Mouse (Mus musculus): ENCODE results near the gene Clec2l. TPM values are rescaled to one million over a fixed set of nuclear protein-coding genes. Genes with fewer than 3 reads are reported as not detected.
A peak's percentile ranks its signal among the peaks of the same experiment; 100 is the strongest.

The Clec2l gene
- 1 to 10 TPM; 1.3 to 1.7 TPM for total RNA-seq (2021)
- long read RNA-seq, experiment 1, partial matches to known transcripts: 0 of 4 reads
- long read RNA-seq, experiment 1, other reads (novel, unspliced or antisense): 0 of 4 reads
- long read RNA-seq, experiment 2, transcript Clec2l-201 (5 exons, 1,428 nt): major isoform, 5 of 5 reads
- long read RNA-seq, experiment 2, partial matches to known transcripts: 0 of 5 reads
- long read RNA-seq, experiment 2, other reads (novel, unspliced or antisense): 0 of 5 reads

GRCm38 (mm10) chr6:38662714-38663615, at the start of gene Clec2l:
Clec2l (plus strand) TSS chr6:38663069.
- DNase-seq (ENCODE audit: low spot score in 2 of 2): peak in 1 of 2 experiments; percentile 48

- DNase-seq (ENCODE audit: low spot score in 2 of 2): no peak
These were observed 40.5 kb upstream of the Clec2l start for GRCm38 (mm10) chr6:38622406-38622805.

GRCm38 (mm10) chr6:38623457-38623856, 39.4 kb upstream of the Clec2l start:
- no peak for DNase-seq (ENCODE audit: low spot score in 2 of 2)

- no peak for DNase-seq (ENCODE audit: low spot score in 2 of 2)
These were observed 38.4 kb upstream of the Clec2l start for GRCm38 (mm10) chr6:38624439-38624838.

GRCm38 (mm10) chr6:38626086-38626485, 36.8 kb upstream of the Clec2l start:
- no peak for DNase-seq (ENCODE audit: low spot score in 2 of 2)

DNA sequence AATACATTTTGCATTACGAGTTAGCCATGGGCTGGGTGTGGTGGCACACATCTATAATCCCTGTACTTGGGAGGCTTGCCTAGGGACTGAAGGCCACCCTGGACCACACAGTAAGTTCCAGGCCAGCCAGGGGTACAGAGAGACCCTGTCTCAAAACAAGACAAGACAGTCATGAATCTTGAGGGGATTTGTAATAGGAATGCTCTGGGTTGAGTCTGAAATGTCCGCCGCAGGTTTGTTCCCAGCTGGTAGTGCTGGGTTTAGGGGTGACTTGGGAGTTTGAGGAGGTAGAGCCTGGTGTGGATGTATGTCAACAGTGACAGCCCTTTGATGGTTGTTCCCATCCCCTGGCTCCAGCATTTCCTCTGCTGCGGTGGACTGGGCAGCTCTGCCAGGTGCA, 35.8 kb upstream of the Clec2l start:
- DNase-seq (ENCODE audit: low spot score in 2 of 2): no peak

DNA sequence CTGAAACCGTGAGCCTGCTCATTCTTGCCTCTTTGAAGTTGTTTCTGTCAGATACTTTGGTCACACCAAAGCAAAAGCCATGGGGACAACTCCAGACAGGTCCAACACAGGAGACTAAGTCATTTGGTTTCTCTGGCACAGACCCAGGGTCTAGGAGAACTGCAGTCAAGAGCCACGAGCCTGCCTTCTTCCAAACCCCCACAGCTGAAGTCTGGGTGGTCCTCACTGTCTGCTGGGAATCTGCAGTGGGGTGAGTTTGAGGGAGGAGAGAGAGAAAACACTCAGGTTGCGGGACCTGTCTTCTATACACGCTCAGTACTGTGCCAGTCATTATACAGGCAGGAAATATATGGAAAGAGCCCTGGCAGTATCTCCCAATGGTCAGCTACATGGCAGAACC, 35.4 kb upstream of the Clec2l start:
- DNase-seq (ENCODE audit: low spot score in 2 of 2): no peak

GRCm38 (mm10) chr6:38629556-38629955, 33.3 kb upstream of the Clec2l start:
- DNase-seq (ENCODE audit: low spot score in 2 of 2): peak; percentile 4 to 5

- DNase-seq (ENCODE audit: low spot score in 2 of 2): peak in 1 of 2 experiments; percentile 1
These were observed 30.0 kb upstream of the Clec2l start for GRCm38 (mm10) chr6:38632826-38633225.

DNA sequence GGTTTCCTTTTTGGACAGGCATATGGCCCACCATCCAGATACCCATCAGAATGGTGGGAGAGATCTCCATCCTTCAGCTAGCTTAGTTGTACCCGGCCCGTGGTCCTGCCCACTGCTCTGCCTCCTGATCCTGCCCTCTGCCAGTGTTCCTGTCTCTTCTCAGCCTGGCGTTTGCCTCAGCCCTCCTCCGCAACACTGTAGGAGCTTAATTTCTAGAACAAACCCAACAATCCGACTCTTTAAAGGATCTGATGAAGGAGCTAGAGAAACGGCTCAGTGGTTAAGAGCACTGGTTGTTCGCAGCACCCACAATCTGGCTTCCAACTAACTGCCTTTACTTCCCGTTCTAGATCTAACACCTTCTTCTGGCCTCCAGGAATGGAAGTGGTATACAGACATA, 28.4 kb upstream of the Clec2l start:
- peak in 1 of 2 experiments; percentile 13 for DNase-seq (ENCODE audit: low spot score in 2 of 2)

DNA sequence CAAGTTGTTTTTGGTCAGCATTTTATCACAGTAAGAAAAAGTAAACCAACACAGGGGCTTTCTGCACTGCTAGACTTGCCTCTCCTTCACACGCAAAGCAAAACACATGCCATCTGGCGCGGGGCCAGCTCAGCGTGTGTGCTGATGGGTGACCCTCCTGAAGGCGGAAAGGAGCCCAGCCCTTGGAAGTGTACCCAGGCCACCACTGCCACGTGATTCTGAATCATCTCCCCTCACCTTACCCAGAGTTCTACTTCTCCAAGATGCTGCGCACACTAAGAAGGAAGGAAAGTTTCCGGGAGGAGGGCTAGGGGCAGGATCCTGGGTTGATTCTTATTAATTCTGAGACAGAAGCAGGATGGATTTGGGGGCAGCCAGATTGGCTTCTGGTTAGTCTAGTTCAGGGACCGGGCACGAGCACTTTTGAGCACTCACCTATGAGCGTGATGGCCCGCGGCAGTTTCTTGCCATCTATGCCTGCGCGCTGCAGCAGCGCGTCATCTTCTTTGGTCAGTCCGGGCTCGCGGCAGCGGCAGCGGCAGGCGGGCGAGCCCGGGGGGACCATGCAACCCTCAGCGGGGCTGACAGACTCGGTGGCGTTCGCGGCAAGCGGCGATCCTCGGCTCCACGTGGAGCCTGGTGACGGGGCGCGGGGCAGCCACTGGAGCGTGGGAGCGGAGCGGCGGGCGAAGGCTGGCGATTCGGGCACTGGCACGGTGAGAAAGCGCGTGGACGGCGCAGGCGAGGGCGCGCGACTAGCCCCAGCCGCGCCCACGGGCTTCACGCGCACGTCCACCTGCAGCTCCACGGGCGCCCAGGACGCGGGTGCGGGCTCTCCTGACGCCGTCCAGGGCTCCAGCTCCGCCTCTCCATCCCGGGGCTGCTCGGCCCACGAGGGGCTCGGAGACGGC, 26.7 kb upstream of the Clec2l start:
- DNase-seq (ENCODE audit: low spot score in 2 of 2): peak; percentile 30 to 60

DNA sequence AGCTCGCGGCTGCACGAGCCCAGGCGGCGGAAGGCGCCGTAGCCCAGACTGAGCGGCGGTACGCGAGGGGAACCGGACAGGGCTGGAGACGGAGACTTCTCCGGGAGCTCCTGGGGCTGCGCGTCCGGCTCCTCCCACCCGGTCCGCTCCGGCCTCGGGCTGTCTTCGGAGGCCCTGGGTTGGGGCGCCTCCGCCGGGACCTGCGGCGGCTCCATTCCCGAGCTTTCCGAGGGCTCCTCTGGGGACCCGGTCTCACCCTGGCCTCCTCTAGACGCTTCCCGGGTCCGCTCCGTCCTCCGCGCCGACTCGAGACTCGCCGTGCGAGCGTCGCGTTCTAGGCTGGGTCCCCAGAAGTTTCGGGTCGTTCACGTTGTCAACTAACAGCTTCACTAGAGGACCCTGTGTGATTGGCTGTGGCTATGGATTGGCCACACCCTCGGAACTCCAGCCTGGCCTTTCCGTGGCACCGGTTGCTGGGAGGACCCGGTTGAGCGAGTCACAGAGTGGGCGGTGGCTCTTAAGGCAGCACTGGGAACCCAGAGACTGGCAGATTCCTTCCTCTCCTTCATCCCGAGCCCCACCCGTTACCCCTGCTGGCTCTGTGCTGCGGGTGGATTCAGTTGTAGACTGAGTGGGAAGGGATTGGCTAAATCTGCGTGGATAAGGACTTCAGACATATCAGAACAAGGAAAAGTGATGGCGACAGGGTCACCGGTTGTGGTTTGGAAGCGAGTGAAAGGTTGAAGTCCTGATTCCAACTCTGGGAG, 25.8 kb upstream of the Clec2l start, which contains the start of gene Klrg2:
Klrg2 (minus strand) TSS at position 391 of the 767 bp plus-strand sequence.
- DNase-seq (ENCODE audit: low spot score in 2 of 2): peak; percentile 30 to 55

DNA sequence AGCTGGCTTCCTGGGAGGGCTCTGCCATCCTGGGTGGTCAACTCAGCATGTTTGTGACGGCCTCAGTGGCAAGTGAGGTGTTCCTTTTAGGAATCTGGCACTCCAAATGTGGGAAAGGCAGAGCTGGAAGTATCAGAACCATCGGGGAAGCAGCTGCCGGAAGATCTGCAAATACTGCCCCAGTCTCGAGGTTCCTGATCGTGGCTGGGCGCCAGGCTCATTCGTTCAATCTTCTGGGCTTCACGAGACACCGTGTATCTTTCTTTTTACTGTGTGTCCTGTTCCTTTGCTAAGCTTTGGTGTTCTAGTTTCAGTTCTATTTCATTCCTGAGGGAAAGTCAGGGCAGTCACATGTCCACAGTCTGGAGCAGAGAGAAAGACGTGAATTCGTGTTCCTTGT, 22.5 kb upstream of the Clec2l start:
- no peak for DNase-seq (ENCODE audit: low spot score in 2 of 2)

DNA sequence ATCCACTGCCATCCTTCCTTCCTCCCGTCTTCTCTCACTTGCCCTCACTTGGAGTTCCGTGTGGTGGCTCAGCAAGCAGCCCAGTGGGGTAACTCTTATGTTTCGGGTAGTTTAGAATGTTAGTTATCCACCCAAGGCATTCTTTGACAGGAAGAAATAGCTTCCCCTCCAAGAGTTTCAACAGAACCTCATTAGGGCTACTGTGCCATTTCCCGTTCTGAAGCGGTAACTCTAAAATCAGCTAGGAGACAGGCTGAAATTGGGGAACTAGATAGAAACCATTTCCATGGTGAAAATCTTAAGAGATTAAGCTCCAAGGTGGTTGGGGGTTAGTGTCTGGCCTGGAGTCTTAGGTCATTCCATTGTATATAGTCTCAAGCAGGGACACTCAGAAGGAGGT, 21.6 kb upstream of the Clec2l start:
- no peak for DNase-seq (ENCODE audit: low spot score in 2 of 2)

GRCm38 (mm10) chr6:38641645-38642044, 21.2 kb upstream of the Clec2l start:
- DNase-seq (ENCODE audit: low spot score in 2 of 2): no peak

- no peak for DNase-seq (ENCODE audit: low spot score in 2 of 2)
These were observed 20.3 kb upstream of the Clec2l start for GRCm38 (mm10) chr6:38642593-38642992.

GRCm38 (mm10) chr6:38643039-38643438, 19.8 kb upstream of the Clec2l start:
- no peak for DNase-seq (ENCODE audit: low spot score in 2 of 2)

DNA sequence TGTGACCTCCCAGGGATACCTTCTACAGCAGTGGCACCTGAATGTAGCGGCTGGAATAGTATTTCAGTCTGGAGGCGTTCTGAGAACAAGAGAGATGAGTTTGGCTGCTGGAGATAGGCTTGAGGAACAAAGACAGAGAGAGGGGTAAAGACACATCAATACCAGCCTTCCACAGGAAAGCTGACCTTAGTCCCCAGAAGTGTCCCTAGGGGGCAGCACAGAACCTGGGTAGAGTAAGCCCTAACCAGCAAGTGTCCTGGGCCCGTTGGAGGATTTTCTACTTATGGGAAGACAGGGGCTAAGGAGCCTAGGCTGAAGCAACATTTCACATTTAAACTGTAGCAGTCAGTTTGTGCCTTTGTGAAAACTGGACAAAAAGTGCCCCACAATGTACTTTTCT, 13.3 kb upstream of the Clec2l start:
- DNase-seq (ENCODE audit: low spot score in 2 of 2): no peak

DNA sequence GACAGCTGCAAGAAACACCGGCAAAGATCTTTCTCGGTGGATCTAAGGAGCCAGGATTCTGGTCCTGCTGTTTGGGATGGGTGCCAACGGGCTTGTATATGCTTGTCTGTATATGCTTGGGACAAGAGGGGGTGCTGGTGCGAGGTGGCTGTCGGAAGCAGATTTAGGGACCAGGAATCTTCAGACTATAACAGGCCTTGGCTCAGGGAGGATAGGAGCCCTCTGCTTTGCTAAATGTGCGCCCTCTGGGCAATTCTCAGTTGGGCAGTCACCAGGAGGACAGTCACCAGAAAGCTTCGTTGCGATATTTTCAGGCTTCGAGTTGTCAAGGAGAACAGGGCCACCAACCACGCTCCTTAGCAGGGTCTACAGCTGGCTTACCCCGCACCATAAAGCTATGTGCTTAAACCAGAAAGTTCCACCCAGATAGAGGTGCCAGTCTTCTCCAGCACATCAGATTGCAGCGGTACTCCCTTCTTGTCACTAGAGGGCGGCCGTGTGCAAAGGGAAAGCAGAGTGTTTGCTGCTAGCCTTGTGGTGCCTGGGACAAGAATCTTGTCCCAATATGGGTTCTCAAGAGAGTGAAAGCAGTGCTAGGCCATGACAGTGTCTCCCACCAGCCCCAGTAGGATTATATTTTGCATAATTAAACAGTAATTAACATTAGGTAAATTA, 12.5 kb upstream of the Clec2l start:
- peak in 1 of 2 experiments; percentile 60 for DNase-seq (ENCODE audit: low spot score in 2 of 2)

DNA sequence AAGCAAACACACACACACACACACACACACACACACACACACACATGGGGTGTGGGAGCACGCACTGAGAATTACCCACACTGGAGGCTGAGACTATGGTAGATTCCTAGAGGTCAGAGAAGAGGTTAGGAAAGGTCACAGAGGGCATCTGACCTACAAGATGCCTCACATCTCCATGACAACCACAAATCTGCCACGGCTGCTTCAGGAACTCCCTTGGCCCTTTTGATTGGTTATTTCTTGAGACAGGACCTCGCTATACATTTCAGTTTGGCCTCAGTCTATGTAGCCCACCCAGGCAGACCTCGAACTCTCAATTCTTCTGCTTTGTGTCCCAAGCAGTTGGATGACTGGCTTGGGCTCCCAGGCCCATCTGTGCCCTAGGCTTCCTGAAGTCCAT, 1.2 kb upstream of the Clec2l start:
- no peak for DNase-seq (ENCODE audit: low spot score in 2 of 2)
